Mouse (Mus musculus) small intestine, adult 2 months (tissue): ENCODE measurements around the gene Gm11444. TPM values are rescaled to one million over a fixed set of nuclear protein-coding genes. Genes with fewer than 3 reads are reported as not detected.

ENCODE experiments used
- H3K27ac ChIP-seq: fragments of 200-500 bp; 2 replicates; pipeline ENCODE4 v1.5.1; 2012; ENCODE audit warnings: low read depth, low read length, control low read depth, inconsistent platforms; ENCODE audit not compliant: insufficient read depth
- H3K27me3 ChIP-seq: fragments of 200-500 bp; 2 replicates; pipeline ENCODE4 v1.6.1; 2012; ENCODE audit warnings: mild to moderate bottlenecking, moderate library complexity, low read length, inconsistent platforms; ENCODE audit not compliant: control insufficient read depth, insufficient read depth
- H3K36me3 ChIP-seq: fragments of 200-500 bp; 2 replicates; pipeline ENCODE4 v1.6.1; 2012; ENCODE audit warnings: mild to moderate bottlenecking, low read length, control low read depth, inconsistent platforms; ENCODE audit not compliant: control insufficient read depth, insufficient read depth
- H3K4me1 ChIP-seq: fragments of 200-500 bp; 2 replicates; pipeline ENCODE4 v1.6.1; 2012; ENCODE audit warnings: low read length, inconsistent platforms, mixed read lengths; ENCODE audit not compliant: control insufficient read depth, insufficient read depth, insufficient read length
- H3K4me3 ChIP-seq: fragments of 200-500 bp; 2 replicates; pipeline ENCODE4 v1.5.1; 2012; ENCODE audit warnings: low read depth, mild to moderate bottlenecking, control low read depth, inconsistent platforms, low read length, moderate library complexity
- CTCF ChIP-seq: fragments of 200-500 bp; IDR thresholded peaks from 2 replicates; pipeline ENCODE4 v1.5.1; 2012; ENCODE audit warnings: low read depth, mild to moderate bottlenecking, control low read depth, inconsistent platforms, low read length, moderate library complexity, mixed read lengths; ENCODE audit not compliant: insufficient replicate concordance, insufficient read length; ENCODE audit errors: extremely low read depth
- POLR2A ChIP-seq: fragments of 200-500 bp; IDR thresholded peaks from 2 replicates; pipeline ENCODE4 v1.6.1; 2012; ENCODE audit warnings: low read depth, mild to moderate bottlenecking, control low read depth, inconsistent platforms, low read length, moderate library complexity
- WGBS: fragments of 180-500 bp; shearing (Covaris S2); methylation state at CpG from one replicate; pipeline ENCODE4 v1.1.7; 2018; 5-methylcytosine and 5-hydroxymethylcytosine counted together
- polyA plus RNA-seq: library from polyadenylated mRNA; depleted of rRNA; stranded (reverse); fragments of >200 nt; gene quantifications from 2 replicates; pipeline ENCODE4 v1.2.3, GENCODE M21; 2012; rRNA removed

Gene Gm11444
- not detected in 2 replicates for polyA plus RNA-seq

- no peak for TF ChIP-seq CTCF
- TF ChIP-seq POLR2A = no peak
- 90% methylated on average over 6 of the region's 6 CpGs for WGBS
These were observed at the start of gene Gm11444 for GRCm38 (mm10) chr11:85850233-85850632. Gene Gm11444, minus strand, starts transcription at chr11:85850333.

GRCm38 (mm10) chr11:85896335-85896985 is 46.3 kb upstream of the Gm11444 start:
- H3K4me1 ChIP-seq = no peaks in the 10 kb centered on the region
- WGBS = 50% methylated on average over 13 of the region's 13 CpGs
- TF ChIP-seq CTCF (no peak), POLR2A (no peak)
- no peak overlapping the region for H3K4me3 ChIP-seq
- no peak overlapping the region for H3K27ac ChIP-seq
- H3K36me3 ChIP-seq = no peaks in the 10 kb centered on the region
- peaks cover 44% of the 10 kb centered on the region for H3K27me3 ChIP-seq

More at GRCm38 (mm10) chr11:85850233-85850632, at the start of gene Gm11444:
- Histone ChIP-seq H3K4me1 (no peaks in the 10 kb centered on the region), H3K27ac (no peak within 1 kb of the TSS), H3K27me3 (0 out of 2 replicates have a peak, but pooled peaks cover 4% of the 10 kb centered on the region), H3K4me3 (no peak within 1 kb of the TSS), H3K36me3 (no peaks in the 10 kb centered on the region)

DNA sequence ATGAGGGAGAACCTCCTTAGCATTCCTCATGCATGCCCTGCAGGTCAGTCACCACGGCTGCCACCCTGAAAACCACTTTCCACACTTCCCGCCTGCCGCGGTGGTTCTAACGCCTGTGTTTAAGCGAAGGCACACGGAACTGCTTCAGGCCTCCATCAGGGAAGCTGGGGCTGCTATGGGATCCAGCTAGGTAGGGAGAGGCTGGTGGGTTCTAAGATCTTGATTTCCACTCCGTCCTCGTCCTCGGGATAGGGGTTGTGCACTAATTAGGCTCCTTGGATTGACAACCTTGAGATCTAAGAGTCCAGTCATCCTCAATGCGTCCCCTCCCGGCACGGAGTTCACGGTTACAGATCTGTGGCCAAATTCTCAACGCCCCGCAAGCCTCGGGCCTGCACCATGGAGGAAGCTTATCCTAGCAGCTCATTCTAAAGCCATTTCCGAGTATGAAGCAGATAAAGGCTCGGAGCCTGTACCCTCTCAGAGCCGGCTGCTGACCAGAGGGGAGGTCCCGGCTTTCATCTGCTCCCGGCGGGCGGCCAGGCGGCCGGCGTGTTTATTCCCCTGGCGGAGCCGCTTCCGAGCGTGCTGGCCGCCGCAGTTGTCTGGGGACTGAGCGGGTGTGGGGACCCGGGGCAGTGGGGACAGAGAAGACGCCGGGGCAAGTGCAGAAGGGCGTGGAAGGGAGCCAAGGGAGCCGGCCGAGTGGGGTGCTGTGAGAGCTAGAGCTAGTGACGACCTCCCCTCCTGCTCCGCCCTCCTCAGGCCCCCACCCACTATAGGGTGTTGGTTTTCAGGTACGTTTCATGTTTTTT is 44.8 kb upstream of the Gm11444 start:
- Histone ChIP-seq H3K27ac (no peak overlapping the region), H3K4me3 (peak overlapping the region; percentile 19), H3K27me3 (peaks cover 52% of the 10 kb centered on the region), H3K36me3 (no peaks in the 10 kb centered on the region), H3K4me1 (no peaks in the 10 kb centered on the region)
- WGBS = 5% methylated on average over 43 of the region's 43 CpGs
- TF ChIP-seq CTCF (no peak), POLR2A (no peak)

GRCm38 (mm10) chr11:85894136-85894530 is 44.0 kb upstream of the Gm11444 start:
- TF ChIP-seq POLR2A (no peak), CTCF (no peak)
- Histone ChIP-seq H3K27me3 (peaks cover 56% of the 10 kb centered on the region), H3K4me3 (no peak overlapping the region), H3K36me3 (no peaks in the 10 kb centered on the region), H3K4me1 (no peaks in the 10 kb centered on the region), H3K27ac (no peak overlapping the region)
- WGBS = 14% methylated on average over 3 of the region's 3 CpGs

- H3K36me3 ChIP-seq = no peaks in the 10 kb centered on the region
- H3K4me1 ChIP-seq = no peaks in the 10 kb centered on the region
- TF ChIP-seq POLR2A (no peak), CTCF (no peak)
- H3K27me3 ChIP-seq = peaks cover 62% of the 10 kb centered on the region
- no peak overlapping the region for H3K4me3 ChIP-seq
- H3K27ac ChIP-seq = no peak overlapping the region
- WGBS = 9% methylated on average over 13 of the region's 13 CpGs
These were observed 43.4 kb upstream of the Gm11444 start for GRCm38 (mm10) chr11:85893400-85894135.

DNA sequence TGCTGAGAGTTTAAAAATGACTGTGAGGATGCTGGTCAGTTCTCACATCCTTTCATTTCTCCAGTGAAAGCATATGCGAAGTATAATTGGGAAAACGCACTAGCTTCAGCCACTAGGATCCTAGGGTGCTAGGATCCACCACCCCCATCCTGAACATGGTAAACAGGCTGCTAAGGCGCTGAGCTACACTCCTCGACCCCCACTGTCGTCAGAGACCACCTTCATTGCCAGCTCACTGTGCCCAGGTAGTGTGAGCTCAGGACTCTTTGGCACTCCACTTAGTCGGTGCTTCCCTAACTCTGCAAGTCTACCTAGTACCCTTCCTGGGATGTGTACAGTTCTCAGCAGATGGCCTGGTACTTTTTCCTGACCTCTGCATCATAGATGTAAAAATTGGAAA is 42.6 kb upstream of the Gm11444 start:
- H3K4me3 ChIP-seq = no peak overlapping the region
- TF ChIP-seq POLR2A (no peak), CTCF (no peak)
- 6% methylated on average over 6 of the region's 6 CpGs for WGBS
- no peaks in the 10 kb centered on the region for H3K4me1 ChIP-seq
- no peak overlapping the region for H3K27ac ChIP-seq
- H3K27me3 ChIP-seq = peaks cover 63% of the 10 kb centered on the region
- no peaks in the 10 kb centered on the region for H3K36me3 ChIP-seq

- no peak overlapping the region for H3K4me3 ChIP-seq
- no peaks in the 10 kb centered on the region for H3K4me1 ChIP-seq
- no peaks in the 10 kb centered on the region for H3K36me3 ChIP-seq
- WGBS = 18% methylated on average over 2 of the region's 2 CpGs
- H3K27ac ChIP-seq = no peak overlapping the region
- H3K27me3 ChIP-seq = peaks cover 63% of the 10 kb centered on the region
- TF ChIP-seq CTCF (no peak), POLR2A (no peak)
These were observed 41.5 kb upstream of the Gm11444 start for GRCm38 (mm10) chr11:85891692-85892040.
